Mouse (Mus musculus) skeletal muscle tissue, adult 2 months (tissue): ENCODE data around the gene Mchr1.

Experiments
- DNase-seq: peaks from one replicate; pipeline ENCODE4 v3.0.0-alpha.2; 2012; ENCODE audit warnings: low read depth, low spot score

Mchr1 gene

GRCm38 (mm10) chr15:81273361-81273760 lies 38.1 kb downstream of the Mchr1 start:
- no peak for DNase-seq

GRCm38 (mm10) chr15:81277928-81278327 lies 42.6 kb downstream of the Mchr1 start:
- DNase-seq: no peak

- DNase-seq: no peak
These were observed 43.4 kb downstream of the Mchr1 start for GRCm38 (mm10) chr15:81278699-81279098.

GRCm38 (mm10) chr15:81284121-81284734 lies 48.9 kb downstream of the Mchr1 start:
- DNase-seq: no peak
